Mouse (Mus musculus): ENCODE measurements around the gene Tmem104. TPM values are rescaled to one million over a fixed set of nuclear protein-coding genes. Genes with fewer than 3 reads are reported as not detected.

Tmem104 gene
- polyA plus RNA-seq, 1 experiment from 2014 or later, result 19.2 TPM

DNA sequence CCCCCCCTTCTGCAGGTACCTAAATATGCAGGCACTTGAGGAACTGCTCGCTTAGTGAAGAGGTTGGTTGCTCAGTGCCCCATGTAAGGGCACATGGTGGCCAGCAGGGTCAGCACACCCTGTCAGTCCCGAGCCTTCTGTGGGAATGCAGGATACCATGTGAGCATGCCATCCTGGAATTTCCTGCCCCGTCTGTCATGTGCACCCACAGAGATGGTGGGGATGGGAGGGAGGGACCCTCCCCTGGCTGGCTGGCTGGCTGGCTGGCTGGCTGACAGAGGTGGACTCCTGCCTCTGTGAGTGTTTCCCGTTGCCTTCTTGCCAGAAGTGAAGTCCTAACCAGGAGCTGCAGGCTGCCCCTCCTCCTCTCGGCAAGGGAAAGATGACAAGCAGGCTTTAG, 35.3 kb downstream of the Tmem104 start:
- H3K4me2 ChIP-seq (replicated peaks; ENCODE audit: low read depth), result no peak overlapping the region
- no peak for TF ChIP-seq CTCF (IDR thresholded peaks at IDR 0.05; ENCODE audit: low read depth)
- H3K9ac ChIP-seq (ENCODE audit: low read depth, low read length), result no peak overlapping the region
- H3K4me1 ChIP-seq (replicated peaks; ENCODE audit: control insufficient read depth, insufficient read depth, low read length), result peaks cover 12% of the 10 kb centered on the region
- no peak overlapping the region for H3K27ac ChIP-seq (ENCODE audit: low read depth, low read length)
- peaks cover 11% of the 10 kb centered on the region for H3K36me3 ChIP-seq (ENCODE audit: control insufficient read depth, insufficient read depth)
- no peak overlapping the region for H3K4me3 ChIP-seq (ENCODE audit: low read depth, low read length)
- 57% methylated on average over 5 of the region's 5 CpGs for WGBS
- no peak for ATAC-seq
- no peaks in the 10 kb centered on the region for H3K9me3 ChIP-seq (ENCODE audit: control insufficient read depth)
- no peaks in the 10 kb centered on the region for H3K27me3 ChIP-seq (replicated peaks; ENCODE audit: control insufficient read depth, insufficient read depth, low read length)

DNA sequence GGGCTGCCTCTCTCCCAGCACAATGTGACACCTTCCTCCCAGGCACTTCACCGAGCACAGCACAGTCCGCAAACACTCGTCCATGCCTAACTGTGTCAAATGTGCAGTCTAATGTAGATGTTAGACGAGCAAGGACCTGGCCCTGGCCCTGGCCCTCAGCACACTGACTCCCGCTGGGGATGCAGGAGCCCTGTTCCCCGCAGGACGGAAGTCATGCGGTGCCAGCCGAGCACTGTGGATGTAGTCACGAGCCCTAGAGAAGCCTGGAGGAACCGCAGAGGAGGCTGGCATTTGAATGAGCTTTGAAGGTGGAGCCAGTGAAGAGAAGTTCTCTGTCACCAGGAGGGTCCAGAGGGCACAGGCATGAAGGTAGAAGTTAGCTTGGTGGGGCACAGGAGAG, 36.2 kb downstream of the Tmem104 start:
- WGBS, result 80% methylated on average over 11 of the region's 11 CpGs
- H3K9me3 ChIP-seq (ENCODE audit: control insufficient read depth), result no peaks in the 10 kb centered on the region
- no peak for TF ChIP-seq CTCF (IDR thresholded peaks at IDR 0.05; ENCODE audit: low read depth)
- H3K4me3 ChIP-seq (ENCODE audit: low read depth, low read length), result no peak overlapping the region
- H3K4me1 ChIP-seq (replicated peaks; ENCODE audit: control insufficient read depth, insufficient read depth, low read length), result peaks cover 12% of the 10 kb centered on the region
- peaks cover 11% of the 10 kb centered on the region for H3K36me3 ChIP-seq (ENCODE audit: control insufficient read depth, insufficient read depth)
- H3K27ac ChIP-seq (ENCODE audit: low read depth, low read length), result no peak overlapping the region
- H3K9ac ChIP-seq (ENCODE audit: low read depth, low read length), result no peak overlapping the region
- ATAC-seq, result no peak
- no peak overlapping the region for H3K4me2 ChIP-seq (replicated peaks; ENCODE audit: low read depth)
- H3K27me3 ChIP-seq (replicated peaks; ENCODE audit: control insufficient read depth, insufficient read depth, low read length), result no peaks in the 10 kb centered on the region

DNA sequence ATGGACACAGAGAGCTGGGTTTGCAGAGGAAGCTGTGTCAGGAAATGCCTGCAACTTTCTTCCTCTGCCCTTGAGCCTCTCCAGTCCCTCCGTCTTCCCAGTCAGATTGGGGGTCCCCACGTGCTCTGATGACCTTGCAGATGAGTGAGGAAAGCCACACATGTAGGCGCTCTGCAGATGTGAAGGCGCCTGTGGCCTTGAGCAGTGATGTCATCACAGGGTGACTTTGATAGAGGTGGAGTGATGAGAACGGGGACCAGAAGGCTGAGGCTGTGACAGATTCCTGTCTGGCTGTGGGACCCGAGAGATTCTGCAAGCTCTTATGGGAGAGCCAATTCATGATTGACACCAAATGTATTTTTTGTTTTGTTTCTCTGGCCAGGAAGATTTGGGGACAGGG, 36.6 kb downstream of the Tmem104 start:
- H3K9me3 ChIP-seq (ENCODE audit: control insufficient read depth), result no peaks in the 10 kb centered on the region
- TF ChIP-seq CTCF (IDR thresholded peaks at IDR 0.05; ENCODE audit: low read depth), result no peak
- H3K4me3 ChIP-seq (ENCODE audit: low read depth, low read length), result no peak overlapping the region
- H3K27ac ChIP-seq (ENCODE audit: low read depth, low read length), result no peak overlapping the region
- no peak overlapping the region for H3K9ac ChIP-seq (ENCODE audit: low read depth, low read length)
- WGBS, result 80% methylated on average over 6 of the region's 6 CpGs
- ATAC-seq, result no peak
- no peaks in the 10 kb centered on the region for H3K27me3 ChIP-seq (replicated peaks; ENCODE audit: control insufficient read depth, insufficient read depth, low read length)
- H3K4me2 ChIP-seq (replicated peaks; ENCODE audit: low read depth), result no peak overlapping the region
- H3K36me3 ChIP-seq (ENCODE audit: control insufficient read depth, insufficient read depth), result peaks cover 11% of the 10 kb centered on the region
- peaks cover 9% of the 10 kb centered on the region for H3K4me1 ChIP-seq (replicated peaks; ENCODE audit: control insufficient read depth, insufficient read depth, low read length)

GRCm38 (mm10) chr11:115224889-115225288, 37.6 kb downstream of the Tmem104 start:
- Histone ChIP-seq H3K36me3 (ENCODE audit: control insufficient read depth, insufficient read depth) (peaks cover 6% of the 10 kb centered on the region), H3K4me3 (ENCODE audit: low read depth, low read length) (no peak overlapping the region), H3K9ac (ENCODE audit: low read depth, low read length) (no peak overlapping the region), H3K27ac (ENCODE audit: low read depth, low read length) (no peak overlapping the region), H3K9me3 (ENCODE audit: control insufficient read depth) (no peaks in the 10 kb centered on the region), H3K27me3 (replicated peaks; ENCODE audit: control insufficient read depth, insufficient read depth, low read length) (no peaks in the 10 kb centered on the region), H3K4me2 (replicated peaks; ENCODE audit: low read depth) (no peak overlapping the region), H3K4me1 (replicated peaks; ENCODE audit: control insufficient read depth, insufficient read depth, low read length) (peaks cover 6% of the 10 kb centered on the region; the same call in 1 of the 2 replicates)
- WGBS, result 58% methylated on average over 8 of the region's 8 CpGs
- TF ChIP-seq CTCF (IDR thresholded peaks at IDR 0.05; ENCODE audit: low read depth), result peak; percentile 76
- ATAC-seq, result no peak

- Histone ChIP-seq H3K36me3 (ENCODE audit: control insufficient read depth, insufficient read depth) (peaks cover 2% of the 10 kb centered on the region; the same call in 1 of the 2 replicates), H3K27me3 (replicated peaks; ENCODE audit: control insufficient read depth, insufficient read depth, low read length) (no peaks in the 10 kb centered on the region), H3K9ac (ENCODE audit: low read depth, low read length) (no peak overlapping the region), H3K4me1 (replicated peaks; ENCODE audit: control insufficient read depth, insufficient read depth, low read length) (peaks cover 3% of the 10 kb centered on the region; the same call in 1 of the 2 replicates), H3K9me3 (ENCODE audit: control insufficient read depth) (no peaks in the 10 kb centered on the region), H3K4me3 (ENCODE audit: low read depth, low read length) (no peak overlapping the region), H3K4me2 (replicated peaks; ENCODE audit: low read depth) (no peak overlapping the region), H3K27ac (ENCODE audit: low read depth, low read length) (no peak overlapping the region)
- TF ChIP-seq CTCF (IDR thresholded peaks at IDR 0.05; ENCODE audit: low read depth), result no peak
- 90% methylated on average over 6 of the region's 6 CpGs for WGBS
- no peak for ATAC-seq
Measured at GRCm38 (mm10) chr11:115225301-115225700, 38.0 kb downstream of the Tmem104 start.

GRCm38 (mm10) chr11:115226811-115227491, 39.7 kb downstream of the Tmem104 start:
- Histone ChIP-seq H3K27me3 (replicated peaks; ENCODE audit: control insufficient read depth, insufficient read depth, low read length) (no peaks in the 10 kb centered on the region), H3K4me3 (ENCODE audit: low read depth, low read length) (no peak overlapping the region), H3K36me3 (ENCODE audit: control insufficient read depth, insufficient read depth) (no peaks in the 10 kb centered on the region), H3K9ac (ENCODE audit: low read depth, low read length) (no peak overlapping the region), H3K4me1 (replicated peaks; ENCODE audit: control insufficient read depth, insufficient read depth, low read length) (peaks cover 6% of the 10 kb centered on the region), H3K4me2 (replicated peaks; ENCODE audit: low read depth) (no peak overlapping the region), H3K9me3 (ENCODE audit: control insufficient read depth) (no peaks in the 10 kb centered on the region), H3K27ac (ENCODE audit: low read depth, low read length) (no peak overlapping the region)
- 68% methylated on average over 14 of the region's 14 CpGs for WGBS
- no peak for ATAC-seq
- TF ChIP-seq CTCF (IDR thresholded peaks at IDR 0.05; ENCODE audit: low read depth), result no peak
